Mouse (Mus musculus) forebrain, embryonic 15.5 days (tissue): ENCODE results near the gene Olfr1302. TPM values are rescaled to one million over a fixed set of nuclear protein-coding genes. Genes with fewer than 3 reads are reported as not detected.

ENCODE experiments used
- ATAC-seq: fragments of 200-750 bp; cut with Nextera tagmentation; replicated peaks from 2 replicates; pipeline ENCODE4 v1.8.0; 2017; ENCODE audit warnings: mild to moderate bottlenecking, moderate TSS enrichment, moderate library complexity
- H3K27ac ChIP-seq: fragments of 300-500 bp; sonication (generic); replicated peaks from 2 replicates; pipeline ENCODE4 v1.5.1; 2015; ENCODE audit warnings: mild to moderate bottlenecking, inconsistent platforms
- H3K27me3 ChIP-seq: fragments of 300-500 bp; sonication (generic); 2 replicates; pipeline ENCODE4 v1.6.1; 2015; ENCODE audit warnings: inconsistent platforms
- H3K36me3 ChIP-seq: fragments of 300-500 bp; sonication (generic); 2 replicates; pipeline ENCODE4 v1.6.1; 2015; ENCODE audit warnings: mild to moderate bottlenecking, inconsistent platforms
- H3K4me1 ChIP-seq: fragments of 300-500 bp; sonication (generic); 2 replicates; pipeline ENCODE4 v1.6.1; 2015; ENCODE audit warnings: inconsistent platforms
- H3K4me2 ChIP-seq: fragments of 300-500 bp; sonication (generic); replicated peaks from 2 replicates; pipeline ENCODE4 v1.6.1; 2015; ENCODE audit warnings: mild to moderate bottlenecking, inconsistent platforms
- H3K4me3 ChIP-seq: fragments of 300-500 bp; sonication (generic); 2 replicates; pipeline ENCODE4 v1.5.1; 2015; ENCODE audit warnings: mild to moderate bottlenecking, inconsistent platforms
- H3K9ac ChIP-seq: fragments of 300-500 bp; sonication (generic); replicated peaks from 2 replicates; pipeline ENCODE4 v1.6.1; 2015; ENCODE audit warnings: mild to moderate bottlenecking, inconsistent platforms
- H3K9me3 ChIP-seq: fragments of 300-500 bp; sonication (generic); 2 replicates; pipeline ENCODE4 v1.6.1; 2016; ENCODE audit warnings: inconsistent platforms
- WGBS: fragments of 180-500 bp; shearing (Covaris S2); methylation state at CpG from one replicate; pipeline ENCODE4 v1.1.7; 2015; ENCODE audit warnings: mixed read lengths; 5-methylcytosine and 5-hydroxymethylcytosine counted together
- polyA plus RNA-seq: library from polyadenylated mRNA; unstranded; fragments of >200 nt; fragmentation: Nextera tagmentation; extraction: Ambion mirVana; gene quantifications from 2 replicates; pipeline ENCODE4 v1.2.1, GENCODE M21; 2015

Olfr1302 gene
- polyA plus RNA-seq = not detected in 2 replicates

DNA sequence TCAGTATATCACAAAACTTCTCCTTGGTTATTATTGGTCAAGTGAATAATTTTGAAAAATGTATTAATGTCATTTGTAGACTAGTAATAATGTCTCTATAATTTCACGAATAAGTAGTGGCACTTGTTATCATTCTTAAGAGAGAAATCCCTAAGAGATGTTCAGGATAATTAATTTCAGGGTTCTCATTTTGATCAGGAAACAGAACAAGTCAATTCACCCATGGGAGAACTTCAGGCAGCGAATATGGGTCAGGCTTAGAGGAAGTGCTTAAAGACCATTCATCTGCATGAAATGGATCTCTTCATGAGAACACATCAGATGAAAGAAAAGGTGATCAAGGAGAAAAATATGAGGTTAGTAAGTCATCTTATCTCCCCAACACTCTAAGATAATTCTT lies at the start of gene Olfr1302:
Olfr1302 (plus strand) TSS at position 301 of the 400 bp plus-strand sequence.
- no peak for ATAC-seq
- Histone ChIP-seq H3K4me3 (no peak within 1 kb of the TSS), H3K27ac (no peak within 1 kb of the TSS), H3K36me3 (no peaks in the 10 kb centered on the region), H3K4me2 (no peak within 1 kb of the TSS), H3K27me3 (no peaks in the 10 kb centered on the region), H3K4me1 (no peaks in the 10 kb centered on the region), H3K9me3 (no peaks in the 10 kb centered on the region), H3K9ac (no peak within 1 kb of the TSS)
- WGBS = 82% methylated on average over 2 of the region's 2 CpGs

DNA sequence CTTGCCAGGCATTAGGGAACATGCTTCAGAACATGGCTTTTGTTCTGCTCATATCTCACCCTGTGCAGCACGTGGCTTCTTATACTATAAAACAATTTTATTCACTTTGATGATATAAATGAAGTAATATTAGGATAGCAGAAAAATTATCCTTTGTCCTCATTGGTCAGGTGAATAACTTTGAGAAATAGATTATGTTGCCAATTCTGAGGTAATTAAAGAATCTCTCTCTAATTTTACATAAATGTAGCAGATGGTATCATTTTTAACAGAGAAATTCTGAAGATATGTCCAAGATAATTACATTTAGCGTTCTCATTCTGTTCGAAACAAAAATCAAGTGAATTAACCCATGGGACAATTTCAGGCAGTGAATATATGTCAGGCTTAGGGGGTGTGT lies 26.5 kb upstream of the Olfr1302 start, which contains the start of gene Olfr1301:
Olfr1301 (plus strand) TSS at position 301 of the 400 bp plus-strand sequence.
- H3K9ac ChIP-seq = no peak within 1 kb of the TSS
- 82% methylated on average over 3 of the region's 3 CpGs for WGBS
- H3K9me3 ChIP-seq = no peaks in the 10 kb centered on the region

GRCm38 (mm10) chr2:111812936-111813335 lies 35.7 kb downstream of the Olfr1302 start:
- Histone ChIP-seq H3K4me1 (no peaks in the 10 kb centered on the region), H3K9ac (no peak overlapping the region), H3K27ac (no peak overlapping the region), H3K36me3 (no peaks in the 10 kb centered on the region), H3K4me2 (no peak overlapping the region), H3K27me3 (no peaks in the 10 kb centered on the region), H3K4me3 (no peak overlapping the region), H3K9me3 (no peaks in the 10 kb centered on the region)
- ATAC-seq = no peak

More for the DNA sequence above, 26.5 kb upstream of the Olfr1302 start, which contains the start of gene Olfr1301:
- no peak for ATAC-seq
- no peak within 1 kb of the TSS for H3K27ac ChIP-seq
- no peak within 1 kb of the TSS for H3K4me2 ChIP-seq
- H3K27me3 ChIP-seq = no peaks in the 10 kb centered on the region
- H3K36me3 ChIP-seq = no peaks in the 10 kb centered on the region
- H3K4me3 ChIP-seq = no peak within 1 kb of the TSS
- no peaks in the 10 kb centered on the region for H3K4me1 ChIP-seq

- WGBS = 87% methylated on average over 2 of the region's 2 CpGs
- H3K4me3 ChIP-seq = no peak within 1 kb of the TSS
- no peak within 1 kb of the TSS for H3K9ac ChIP-seq
- H3K9me3 ChIP-seq = no peaks in the 10 kb centered on the region
- H3K4me1 ChIP-seq = no peaks in the 10 kb centered on the region
- no peaks in the 10 kb centered on the region for H3K36me3 ChIP-seq
- H3K4me2 ChIP-seq = no peak within 1 kb of the TSS
- no peak within 1 kb of the TSS for H3K27ac ChIP-seq
- no peak for ATAC-seq
- H3K27me3 ChIP-seq = no peaks in the 10 kb centered on the region
Measured at GRCm38 (mm10) chr2:111820240-111820639, 43.0 kb downstream of the Olfr1302 start, which contains the start of gene Olfr1303. TSS of gene Olfr1303 (minus strand) at chr2:111820340.

Other genes with a start within 250 kb of the Olfr1302 start
- not detected in 2 replicates for gene Olfr1294, start 237.1 kb upstream of the Olfr1302 start, polyA plus RNA-seq
- gene Olfr1295, start 207.7 kb upstream of the Olfr1302 start, polyA plus RNA-seq = not detected in 2 replicates
- gene Olfr1297, start 150.9 kb upstream of the Olfr1302 start, polyA plus RNA-seq = not detected in 2 replicates
- gene Olfr1298, start 128.2 kb upstream of the Olfr1302 start, polyA plus RNA-seq = not detected in 2 replicates
- not detected in 2 replicates for gene Olfr1299, start 116.0 kb upstream of the Olfr1302 start, polyA plus RNA-seq
- gene Olfr1301, start 26.4 kb upstream of the Olfr1302 start, polyA plus RNA-seq = not detected in 2 replicates
- not detected in 2 replicates for gene Olfr1303, start 42.9 kb downstream of the Olfr1302 start, polyA plus RNA-seq
- not detected in 2 replicates for gene Olfr1305, start 99.7 kb downstream of the Olfr1302 start, polyA plus RNA-seq
- not detected in 2 replicates for gene Olfr1306, start 138.8 kb downstream of the Olfr1302 start, polyA plus RNA-seq
- not detected in 2 replicates for gene Olfr1307, start 172.0 kb downstream of the Olfr1302 start, polyA plus RNA-seq
- gene Olfr1308, start 187.5 kb downstream of the Olfr1302 start, polyA plus RNA-seq = not detected in 2 replicates
- gene Olfr1309, start 212.9 kb downstream of the Olfr1302 start, polyA plus RNA-seq = not detected in 2 replicates
- gene Olfr1310, start 235.3 kb downstream of the Olfr1302 start, polyA plus RNA-seq = not detected in 2 replicates
- not detected in 2 replicates for gene Olfr1311, start 247.0 kb downstream of the Olfr1302 start, polyA plus RNA-seq